Mouse (Mus musculus): ENCODE measurements around the gene Tuba3b. TPM values are rescaled to one million over a fixed set of nuclear protein-coding genes. Genes with fewer than 3 reads are reported as not detected.

The Tuba3b gene
- polyA plus RNA-seq, 1 experiment from 2014 or later, result not detected

- Histone ChIP-seq H3K4me2 (replicated peaks) (no peak overlapping the region), H3K36me3 (no peaks in the 10 kb centered on the region), H3K4me1 (0 out of 2 replicates have a peak, but pooled peaks cover 4% of the 10 kb centered on the region), H3K9me3 (no peaks in the 10 kb centered on the region), H3K27me3 (no peaks in the 10 kb centered on the region), H3K9ac (replicated peaks) (no peak overlapping the region), H3K27ac (replicated peaks) (no peak overlapping the region), H3K4me3 (no peak overlapping the region)
- WGBS, result 70% methylated on average over 8 of the region's 8 CpGs
- ATAC-seq (replicated peaks), result no peak; the same call in 1 of the 2 replicates
Measured at GRCm38 (mm10) chr6:145654062-145654836, 38.7 kb downstream of the Tuba3b start.

- no peaks in the 10 kb centered on the region for H3K36me3 ChIP-seq
- no peaks in the 10 kb centered on the region for H3K9me3 ChIP-seq
- H3K4me2 ChIP-seq (replicated peaks), result no peak overlapping the region
- 94% methylated on average over 1 of the region's 1 CpGs for WGBS
- no peaks in the 10 kb centered on the region for H3K27me3 ChIP-seq
- no peak overlapping the region for H3K9ac ChIP-seq (replicated peaks)
- ATAC-seq (replicated peaks), result no peak
- H3K27ac ChIP-seq (replicated peaks), result no peak overlapping the region
- no peak overlapping the region for H3K4me3 ChIP-seq
- 0 out of 2 replicates have a peak, but pooled peaks cover 4% of the 10 kb centered on the region for H3K4me1 ChIP-seq
Measured at GRCm38 (mm10) chr6:145655678-145656077, 40.1 kb downstream of the Tuba3b start.

GRCm38 (mm10) chr6:145656740-145657591 is 41.4 kb downstream of the Tuba3b start:
- ATAC-seq (replicated peaks), result no peak
- Histone ChIP-seq H3K4me1 (0 out of 2 replicates have a peak, but pooled peaks cover 4% of the 10 kb centered on the region), H3K9ac (replicated peaks) (no peak overlapping the region), H3K4me3 (no peak overlapping the region), H3K9me3 (no peaks in the 10 kb centered on the region), H3K36me3 (no peaks in the 10 kb centered on the region), H3K27me3 (no peaks in the 10 kb centered on the region), H3K27ac (replicated peaks) (no peak overlapping the region), H3K4me2 (replicated peaks) (no peak overlapping the region)
- WGBS, result 81% methylated on average over 15 of the region's 15 CpGs

GRCm38 (mm10) chr6:145659116-145659515 is 43.6 kb downstream of the Tuba3b start:
- no peak overlapping the region for H3K4me2 ChIP-seq (replicated peaks)
- no peaks in the 10 kb centered on the region for H3K36me3 ChIP-seq
- no peak for ATAC-seq (replicated peaks)
- no peaks in the 10 kb centered on the region for H3K27me3 ChIP-seq
- H3K4me3 ChIP-seq, result no peak overlapping the region
- WGBS, result 76% methylated on average over 6 of the region's 6 CpGs
- H3K4me1 ChIP-seq, result no peaks in the 10 kb centered on the region
- H3K9me3 ChIP-seq, result no peaks in the 10 kb centered on the region
- no peak overlapping the region for H3K27ac ChIP-seq (replicated peaks)
- no peak overlapping the region for H3K9ac ChIP-seq (replicated peaks)

GRCm38 (mm10) chr6:145660943-145661342 is 45.4 kb downstream of the Tuba3b start:
- Histone ChIP-seq H3K4me2 (replicated peaks) (no peak overlapping the region), H3K36me3 (no peaks in the 10 kb centered on the region), H3K9me3 (no peaks in the 10 kb centered on the region), H3K4me1 (no peaks in the 10 kb centered on the region), H3K27me3 (no peaks in the 10 kb centered on the region), H3K4me3 (no peak overlapping the region), H3K27ac (replicated peaks) (no peak overlapping the region), H3K9ac (replicated peaks) (no peak overlapping the region)
- ATAC-seq (replicated peaks), result no peak
- WGBS, result 83% methylated on average over 11 of the region's 11 CpGs

- Histone ChIP-seq H3K4me2 (replicated peaks) (no peak overlapping the region), H3K4me3 (no peak overlapping the region), H3K9me3 (no peaks in the 10 kb centered on the region), H3K27ac (replicated peaks) (no peak overlapping the region), H3K9ac (replicated peaks) (no peak overlapping the region), H3K27me3 (no peaks in the 10 kb centered on the region), H3K36me3 (no peaks in the 10 kb centered on the region), H3K4me1 (peaks cover 1% of the 10 kb centered on the region)
- WGBS, result 77% methylated on average over 5 of the region's 5 CpGs
- ATAC-seq (replicated peaks), result no peak
Measured at GRCm38 (mm10) chr6:145664208-145664607, 48.7 kb downstream of the Tuba3b start.

- Histone ChIP-seq H3K4me2 (replicated peaks) (no peak overlapping the region), H3K4me1 (peaks cover 8% of the 10 kb centered on the region), H3K9me3 (no peaks in the 10 kb centered on the region), H3K27me3 (no peaks in the 10 kb centered on the region), H3K27ac (replicated peaks) (no peak overlapping the region), H3K9ac (replicated peaks) (no peak overlapping the region), H3K36me3 (no peaks in the 10 kb centered on the region), H3K4me3 (no peak overlapping the region)
- 88% methylated on average over 3 of the region's 3 CpGs for WGBS
- ATAC-seq (replicated peaks), result no peak
Measured at GRCm38 (mm10) chr6:145665751-145666150, 50.2 kb downstream of the Tuba3b start.

- H3K36me3 ChIP-seq, result no peaks in the 10 kb centered on the region
- H3K4me3 ChIP-seq, result no peak overlapping the region
- WGBS, result 80% methylated on average over 3 of the region's 3 CpGs
- no peaks in the 10 kb centered on the region for H3K9me3 ChIP-seq
- no peaks in the 10 kb centered on the region for H3K27me3 ChIP-seq
- no peak for ATAC-seq (replicated peaks)
- peaks cover 8% of the 10 kb centered on the region for H3K4me1 ChIP-seq
- H3K4me2 ChIP-seq (replicated peaks), result no peak overlapping the region
- no peak overlapping the region for H3K9ac ChIP-seq (replicated peaks)
- no peak overlapping the region for H3K27ac ChIP-seq (replicated peaks)
Measured at GRCm38 (mm10) chr6:145667654-145668053, 52.1 kb downstream of the Tuba3b start.

GRCm38 (mm10) chr6:145669596-145670071 is 54.1 kb downstream of the Tuba3b start:
- no peak overlapping the region for H3K4me2 ChIP-seq (replicated peaks)
- no peaks in the 10 kb centered on the region for H3K36me3 ChIP-seq
- no peaks in the 10 kb centered on the region for H3K27me3 ChIP-seq
- no peak overlapping the region for H3K27ac ChIP-seq (replicated peaks)
- ATAC-seq (replicated peaks), result no peak
- H3K9me3 ChIP-seq, result no peaks in the 10 kb centered on the region
- H3K9ac ChIP-seq (replicated peaks), result no peak overlapping the region
- WGBS, result 33% methylated on average over 10 of the region's 10 CpGs
- H3K4me1 ChIP-seq, result peaks cover 8% of the 10 kb centered on the region
- H3K4me3 ChIP-seq, result no peak overlapping the region

Other genes starting within 250 kb of the Tuba3b start
- gene Lmntd1, start 1.4 kb upstream of the Tuba3b start, polyA plus RNA-seq (2015; fragmentation: Nextera tagmentation; extraction: Ambion mirVana), result 0.50 and 0.83 TPM in 2 replicates
- gene Rassf8, start 131.0 kb downstream of the Tuba3b start, polyA plus RNA-seq (2015; fragmentation: Nextera tagmentation; extraction: Ambion mirVana), result 3.2 and 3.5 TPM in 2 replicates
- 2.5 and 2.9 TPM in 2 replicates for gene Bhlhe41, start 249.8 kb downstream of the Tuba3b start, polyA plus RNA-seq (2015; fragmentation: Nextera tagmentation; extraction: Ambion mirVana)